Mouse (Mus musculus): ENCODE measurements around the gene Vax1. TPM values are rescaled to one million over a fixed set of nuclear protein-coding genes. Genes with fewer than 3 reads are reported as not detected.
A peak's percentile ranks its signal among the peaks of the same experiment; 100 is the strongest.

The Vax1 gene
- total RNA-seq (2014; rRNA removed), result not detected in 2 replicates
- polyA plus RNA-seq (2015; fragmentation: Nextera tagmentation; extraction: Ambion mirVana), result not detected in 2 replicates

DNA sequence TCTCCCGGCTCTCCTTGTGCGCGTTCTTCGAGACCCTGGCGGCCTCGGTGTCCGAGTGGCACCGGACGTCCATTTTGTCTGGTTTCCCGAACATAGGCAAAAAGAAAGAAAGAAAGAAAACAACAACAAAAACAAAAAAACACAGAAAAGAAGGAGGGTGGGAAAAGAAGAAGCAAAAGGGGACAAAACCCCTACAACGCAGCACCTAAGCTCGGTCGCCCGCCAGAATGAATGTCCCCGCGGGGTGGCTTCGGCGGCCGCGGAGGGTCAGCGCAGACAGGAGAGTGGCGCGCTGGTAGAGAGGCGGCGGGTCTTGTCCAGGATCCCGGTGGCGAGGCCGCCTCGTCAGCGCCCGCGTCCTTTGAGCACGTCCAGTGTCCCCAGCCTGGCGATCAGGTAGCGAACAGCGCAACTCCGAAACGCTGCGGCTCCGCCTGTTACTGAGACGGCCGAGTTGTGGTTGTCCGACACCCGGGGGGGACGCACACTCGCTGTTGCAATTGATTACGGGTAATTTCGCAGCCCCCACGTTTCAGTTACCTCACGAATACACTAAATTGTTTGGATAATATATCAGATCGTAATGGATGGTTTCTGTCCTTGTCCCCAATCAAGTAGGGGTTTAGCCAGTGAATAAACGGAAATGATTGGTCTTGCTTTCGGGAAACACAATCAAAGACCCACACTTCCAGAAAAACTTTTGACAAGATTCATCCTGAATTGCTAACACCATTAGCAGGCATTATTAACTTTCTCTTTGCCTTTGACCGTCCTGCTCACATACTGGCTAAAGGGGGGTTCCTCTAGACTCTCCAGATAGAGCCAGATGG, at the start of gene Vax1:
Gene Vax1, minus strand, starts transcription at position 121 of the 830 bp plus-strand sequence.
- WGBS, result under 1% methylated on average over 52 of the region's 54 CpGs
- H3K4me2 ChIP-seq (ENCODE audit: low read depth, low read length), result peak within 1 kb of the TSS; percentile 40
- no peak within 1 kb of the TSS for H3K9ac ChIP-seq (replicated peaks; ENCODE audit: low read length)
- H3K9me3 ChIP-seq (ENCODE audit: low read length), result no peaks in the 10 kb centered on the region
- DNase-seq (ENCODE audit: low spot score) (no peak), ATAC-seq (no peak)
- H3K4me1 ChIP-seq (ENCODE audit: insufficient read depth, low read length), result peaks cover 6% of the 10 kb centered on the region; the same call in 1 of the 2 replicates
- TF ChIP-seq CTCF (IDR thresholded peaks at IDR 0.05; ENCODE audit: low read depth), result no peak
- peak within 1 kb of the TSS; percentile 23 for H3K4me3 ChIP-seq (ENCODE audit: low read length)
- peaks cover 81% of the 10 kb centered on the region for H3K27me3 ChIP-seq (ENCODE audit: insufficient read depth, low read length)
- no peak within 1 kb of the TSS for H3K27ac ChIP-seq
- H3K36me3 ChIP-seq (ENCODE audit: insufficient read depth, low read length), result no peaks in the 10 kb centered on the region

DNA sequence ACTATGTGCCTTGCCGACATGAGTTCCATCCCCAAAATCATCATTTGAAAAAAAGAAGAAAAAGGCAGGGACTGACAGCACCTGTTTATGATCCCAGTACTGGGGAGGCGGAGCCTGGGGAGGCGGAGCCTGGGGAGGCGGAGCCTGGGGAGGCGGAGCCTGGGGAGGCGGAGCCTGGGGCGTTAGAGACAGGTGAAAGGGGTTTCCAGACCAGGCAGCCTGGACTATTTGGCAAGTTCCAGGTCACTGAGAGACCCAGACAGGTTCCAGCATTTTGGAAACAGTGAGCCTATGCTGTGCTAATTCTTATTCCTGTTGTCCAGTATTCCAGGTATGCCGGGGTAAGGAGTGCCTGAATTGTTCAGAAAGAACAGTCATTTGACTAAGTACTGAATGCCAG, 49.1 kb upstream of the Vax1 start, which contains the start of gene Kcnk18:
Gene Kcnk18, plus strand, starts transcription at position 224 of the 400 bp plus-strand sequence.
- DNase-seq (ENCODE audit: low spot score) (no peak), ATAC-seq (no peak)
- Histone ChIP-seq H3K9ac (replicated peaks; ENCODE audit: low read length) (no peak within 1 kb of the TSS), H3K27ac (no peak within 1 kb of the TSS), H3K9me3 (ENCODE audit: low read length) (no peaks in the 10 kb centered on the region), H3K27me3 (ENCODE audit: insufficient read depth, low read length) (no peaks in the 10 kb centered on the region), H3K4me3 (ENCODE audit: low read length) (no peak within 1 kb of the TSS), H3K4me2 (ENCODE audit: low read depth, low read length) (no peak within 1 kb of the TSS), H3K4me1 (ENCODE audit: insufficient read depth, low read length) (no peaks in the 10 kb centered on the region), H3K36me3 (ENCODE audit: insufficient read depth, low read length) (no peaks in the 10 kb centered on the region)
- 93% methylated on average over 8 of the region's 8 CpGs for WGBS
- no peak for TF ChIP-seq CTCF (IDR thresholded peaks at IDR 0.05; ENCODE audit: low read depth)

DNA sequence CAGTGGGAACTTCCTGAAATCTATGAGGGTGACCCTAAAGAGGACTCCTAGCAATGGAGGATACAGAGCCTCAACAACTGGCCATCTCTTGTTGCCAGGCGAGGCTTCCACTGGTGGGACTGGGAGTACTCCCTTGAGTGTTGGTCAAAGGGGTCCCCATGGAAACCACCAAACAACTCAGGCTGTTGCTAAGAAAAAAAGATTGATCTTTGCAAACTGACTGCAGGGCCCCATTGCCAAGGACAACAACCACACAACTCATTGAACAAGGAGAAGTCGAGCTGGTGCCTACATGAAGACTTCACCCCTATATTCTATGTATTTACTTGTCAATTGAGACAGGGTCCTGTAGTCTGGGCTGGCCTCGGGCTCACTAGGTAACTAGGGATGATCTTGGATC, 47.0 kb upstream of the Vax1 start:
- no peak for TF ChIP-seq CTCF (IDR thresholded peaks at IDR 0.05; ENCODE audit: low read depth)
- H3K4me2 ChIP-seq (ENCODE audit: low read depth, low read length), result no peak overlapping the region
- DNase-seq (ENCODE audit: low spot score), result no peak
- no peak for ATAC-seq
- H3K27ac ChIP-seq, result no peak overlapping the region
- H3K9me3 ChIP-seq (ENCODE audit: low read length), result no peaks in the 10 kb centered on the region
- no peak overlapping the region for H3K4me3 ChIP-seq (ENCODE audit: low read length)
- no peaks in the 10 kb centered on the region for H3K27me3 ChIP-seq (ENCODE audit: insufficient read depth, low read length)
- H3K36me3 ChIP-seq (ENCODE audit: insufficient read depth, low read length), result no peaks in the 10 kb centered on the region
- H3K9ac ChIP-seq (replicated peaks; ENCODE audit: low read length), result no peak overlapping the region
- no peaks in the 10 kb centered on the region for H3K4me1 ChIP-seq (ENCODE audit: insufficient read depth, low read length)
- 51% methylated on average over 3 of the region's 3 CpGs for WGBS

DNA sequence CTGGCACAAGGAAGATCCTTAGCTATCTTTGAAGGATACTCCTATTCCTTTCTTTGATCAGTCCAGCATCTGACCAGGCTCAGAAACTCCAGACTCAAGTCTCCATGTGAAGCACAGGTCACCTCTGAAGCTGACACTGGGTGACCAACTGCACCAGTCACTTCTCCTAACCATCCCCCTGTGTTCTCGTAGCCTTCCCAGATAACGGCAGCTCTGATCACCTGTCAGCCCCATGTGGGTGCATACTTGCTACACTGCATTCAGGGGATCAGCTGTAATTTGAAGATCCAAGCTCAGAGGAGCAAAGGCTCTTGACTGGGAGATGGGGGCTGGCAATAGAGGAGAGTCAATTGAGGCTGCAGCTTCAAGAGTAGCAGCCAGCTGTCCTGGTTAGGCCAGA, 39.1 kb upstream of the Vax1 start:
- no peak overlapping the region for H3K4me3 ChIP-seq (ENCODE audit: low read length)
- no peak for TF ChIP-seq CTCF (IDR thresholded peaks at IDR 0.05; ENCODE audit: low read depth)
- no peaks in the 10 kb centered on the region for H3K9me3 ChIP-seq (ENCODE audit: low read length)
- H3K36me3 ChIP-seq (ENCODE audit: insufficient read depth, low read length), result no peaks in the 10 kb centered on the region
- DNase-seq (ENCODE audit: low spot score), result no peak
- no peak overlapping the region for H3K4me2 ChIP-seq (ENCODE audit: low read depth, low read length)
- no peaks in the 10 kb centered on the region for H3K27me3 ChIP-seq (ENCODE audit: insufficient read depth, low read length)
- WGBS, result 55% methylated on average over 2 of the region's 2 CpGs
- no peak overlapping the region for H3K9ac ChIP-seq (replicated peaks; ENCODE audit: low read length)
- no peak overlapping the region for H3K27ac ChIP-seq
- no peak for ATAC-seq
- no peaks in the 10 kb centered on the region for H3K4me1 ChIP-seq (ENCODE audit: insufficient read depth, low read length)

GRCm38 (mm10) chr19:59208475-59208874, 38.6 kb upstream of the Vax1 start:
- no peak overlapping the region for H3K4me3 ChIP-seq (ENCODE audit: low read length)
- peak; percentile 89 for DNase-seq (ENCODE audit: low spot score)
- H3K27me3 ChIP-seq (ENCODE audit: insufficient read depth, low read length), result no peaks in the 10 kb centered on the region
- H3K36me3 ChIP-seq (ENCODE audit: insufficient read depth, low read length), result no peaks in the 10 kb centered on the region
- no peaks in the 10 kb centered on the region for H3K4me1 ChIP-seq (ENCODE audit: insufficient read depth, low read length)
- WGBS, result 27% methylated on average over 5 of the region's 5 CpGs
- H3K9me3 ChIP-seq (ENCODE audit: low read length), result no peaks in the 10 kb centered on the region
- ATAC-seq, result 0 out of 2 replicates have a peak, but pooled peaks have one; percentile 53
- no peak overlapping the region for H3K27ac ChIP-seq
- H3K4me2 ChIP-seq (ENCODE audit: low read depth, low read length), result no peak overlapping the region
- no peak overlapping the region for H3K9ac ChIP-seq (replicated peaks; ENCODE audit: low read length)
- peak; percentile 93 for TF ChIP-seq CTCF (IDR thresholded peaks at IDR 0.05; ENCODE audit: low read depth)

DNA sequence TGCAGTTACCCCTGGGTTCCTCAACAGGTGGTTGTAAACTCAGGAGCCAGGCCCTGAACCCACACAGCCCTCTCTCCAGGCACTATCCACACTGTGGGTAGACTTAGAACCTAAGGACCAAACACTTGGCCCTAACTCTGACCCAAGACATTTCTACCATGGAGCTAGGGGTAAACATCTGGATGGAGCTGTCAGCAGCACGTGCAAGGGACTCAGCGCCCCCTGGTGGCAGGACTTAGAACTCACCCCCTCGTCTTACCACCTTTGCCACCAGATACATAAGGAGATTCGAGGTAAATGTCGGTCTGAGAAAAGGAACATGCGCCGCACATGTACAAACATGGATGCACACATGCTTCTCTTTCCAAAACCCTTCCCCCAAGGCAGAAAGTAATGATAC, 28.3 kb upstream of the Vax1 start:
- Histone ChIP-seq H3K4me3 (ENCODE audit: low read length) (no peak overlapping the region), H3K4me1 (ENCODE audit: insufficient read depth, low read length) (no peaks in the 10 kb centered on the region), H3K9me3 (ENCODE audit: low read length) (no peaks in the 10 kb centered on the region), H3K4me2 (ENCODE audit: low read depth, low read length) (no peak overlapping the region), H3K27ac (no peak overlapping the region), H3K36me3 (ENCODE audit: insufficient read depth, low read length) (no peaks in the 10 kb centered on the region), H3K27me3 (ENCODE audit: insufficient read depth, low read length) (peaks cover 48% of the 10 kb centered on the region), H3K9ac (replicated peaks; ENCODE audit: low read length) (no peak overlapping the region)
- ATAC-seq, result no peak
- peak; percentile 35 for DNase-seq (ENCODE audit: low spot score)
- peak; percentile 72 for TF ChIP-seq CTCF (IDR thresholded peaks at IDR 0.05; ENCODE audit: low read depth)
- 45% methylated on average over 7 of the region's 7 CpGs for WGBS

All from hindbrain, postnatal 0 days (tissue).